Mouse (Mus musculus) hindlimb bud, embryonic 11.5 days (tissue): ENCODE measurements around the gene Aym1.

ENCODE experiments used
- DNase-seq: peaks from one replicate; pipeline ENCODE4 v3.0.0-alpha.2; 2012; ENCODE audit warnings: low read depth, low spot score; ENCODE audit errors: extremely low spot score

Gene Aym1

DNA sequence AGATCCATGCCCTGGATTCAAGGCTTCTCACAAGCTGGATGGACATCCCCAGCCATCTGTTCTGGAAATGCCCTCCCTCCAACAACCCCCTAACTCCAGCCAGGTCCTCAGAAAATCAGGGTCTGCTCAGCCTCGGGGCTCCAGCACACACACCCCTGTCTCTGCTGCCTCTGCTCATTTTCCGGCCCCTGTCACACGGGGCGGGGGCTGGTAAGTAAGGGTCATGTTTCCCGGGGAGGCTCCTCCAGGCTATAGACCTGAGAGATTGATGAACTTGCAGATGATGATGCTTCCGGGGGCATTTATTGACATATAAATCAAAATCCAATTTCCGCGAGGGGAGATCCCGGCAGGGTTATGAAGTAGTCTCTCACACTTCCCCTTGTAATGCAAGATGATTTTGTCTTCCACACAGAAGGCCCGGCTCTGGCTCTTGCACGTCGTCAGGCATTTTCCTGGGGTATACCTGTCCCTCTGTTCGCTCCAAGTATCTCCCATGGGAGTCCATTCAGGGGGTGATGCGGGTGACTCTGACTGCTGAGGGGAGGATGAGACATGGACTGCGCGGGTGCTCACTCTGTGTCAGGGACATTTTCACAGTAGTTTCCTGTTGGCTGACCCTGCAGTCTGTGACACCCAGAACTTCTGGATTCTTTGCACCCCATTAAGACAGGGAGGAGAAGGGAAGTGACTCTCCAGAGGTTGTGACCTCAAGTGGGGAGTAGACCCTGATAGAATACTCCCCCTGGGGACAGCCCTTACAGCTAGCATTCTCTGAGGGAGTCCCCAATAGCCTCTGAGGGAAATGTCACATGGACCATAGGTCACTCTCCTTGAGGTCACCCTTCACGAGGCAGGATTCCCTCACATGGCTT lies 40.6 kb downstream of the Aym1 start:
- no peak for DNase-seq

GRCm38 (mm10) chr5:113402702-113403101 lies 45.6 kb downstream of the Aym1 start:
- DNase-seq, result no peak

GRCm38 (mm10) chr5:113407346-113407745 lies 50.3 kb downstream of the Aym1 start:
- peak; percentile 64 for DNase-seq
